Mouse (Mus musculus) hindlimb bud, embryonic 11.5 days (tissue): ENCODE measurements around the gene Actl6b.

Source experiments
- DNase-seq: peaks from one replicate; pipeline ENCODE4 v3.0.0-alpha.2; 2012; ENCODE audit warnings: low read depth, low spot score; ENCODE audit errors: extremely low spot score

Gene Actl6b

DNA sequence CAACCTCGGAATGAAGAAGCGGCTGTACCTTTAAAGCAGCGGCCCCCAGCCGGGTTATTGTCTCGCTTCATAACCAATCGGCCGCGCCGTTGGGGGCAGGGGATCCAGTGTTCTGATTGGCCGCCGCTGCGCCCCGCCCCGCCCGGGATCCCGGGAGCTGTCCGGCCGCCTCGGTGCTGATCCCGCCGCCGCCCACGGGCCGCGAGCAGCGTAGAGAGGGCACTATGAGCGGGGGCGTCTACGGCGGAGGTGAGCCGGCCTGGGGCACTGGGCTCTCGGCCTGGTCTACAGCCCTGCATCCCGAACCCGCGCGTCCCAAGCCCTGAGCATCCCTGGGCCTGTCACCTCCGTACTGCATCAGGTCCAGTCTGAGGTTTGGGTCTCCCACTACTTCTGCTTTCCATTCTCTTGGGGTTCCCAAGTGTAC lies at the start of gene Actl6b:
Gene Actl6b (plus strand): TSS at position 107 of the 427 bp plus-strand sequence.
- no peak for DNase-seq

- no peak for DNase-seq
Measured at GRCm38 (mm10) chr5:137504041-137504440, 49.3 kb upstream of the Actl6b start.

DNA sequence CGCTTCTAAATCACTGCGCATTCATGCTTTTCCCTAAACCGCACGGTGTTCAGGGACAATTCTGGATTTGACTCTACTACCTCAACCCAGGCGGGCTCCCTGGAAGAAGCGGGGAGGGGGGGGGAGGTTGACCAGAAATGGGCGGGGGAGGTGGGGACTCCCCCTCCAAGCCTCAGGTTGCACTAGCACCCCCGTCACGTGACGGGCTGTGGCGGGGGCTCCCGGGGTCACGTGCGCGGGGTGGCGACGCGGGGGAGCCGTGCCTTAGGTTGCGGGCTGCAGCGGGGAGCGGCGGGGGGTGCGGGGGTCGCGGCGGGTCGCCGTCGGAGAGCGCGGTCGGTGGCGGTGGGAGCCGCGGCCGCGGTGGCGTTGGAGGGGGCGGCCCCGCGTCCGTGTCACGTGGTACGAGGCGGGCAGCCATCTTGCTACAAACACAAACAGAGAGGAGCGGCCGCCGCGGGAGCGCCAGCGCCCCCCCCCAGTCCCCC lies 43.3 kb upstream of the Actl6b start:
- DNase-seq, result no peak

- no peak for DNase-seq
Measured at GRCm38 (mm10) chr5:137510573-137511390, 42.5 kb upstream of the Actl6b start.

GRCm38 (mm10) chr5:137511706-137512105 lies 41.6 kb upstream of the Actl6b start:
- no peak for DNase-seq

DNA sequence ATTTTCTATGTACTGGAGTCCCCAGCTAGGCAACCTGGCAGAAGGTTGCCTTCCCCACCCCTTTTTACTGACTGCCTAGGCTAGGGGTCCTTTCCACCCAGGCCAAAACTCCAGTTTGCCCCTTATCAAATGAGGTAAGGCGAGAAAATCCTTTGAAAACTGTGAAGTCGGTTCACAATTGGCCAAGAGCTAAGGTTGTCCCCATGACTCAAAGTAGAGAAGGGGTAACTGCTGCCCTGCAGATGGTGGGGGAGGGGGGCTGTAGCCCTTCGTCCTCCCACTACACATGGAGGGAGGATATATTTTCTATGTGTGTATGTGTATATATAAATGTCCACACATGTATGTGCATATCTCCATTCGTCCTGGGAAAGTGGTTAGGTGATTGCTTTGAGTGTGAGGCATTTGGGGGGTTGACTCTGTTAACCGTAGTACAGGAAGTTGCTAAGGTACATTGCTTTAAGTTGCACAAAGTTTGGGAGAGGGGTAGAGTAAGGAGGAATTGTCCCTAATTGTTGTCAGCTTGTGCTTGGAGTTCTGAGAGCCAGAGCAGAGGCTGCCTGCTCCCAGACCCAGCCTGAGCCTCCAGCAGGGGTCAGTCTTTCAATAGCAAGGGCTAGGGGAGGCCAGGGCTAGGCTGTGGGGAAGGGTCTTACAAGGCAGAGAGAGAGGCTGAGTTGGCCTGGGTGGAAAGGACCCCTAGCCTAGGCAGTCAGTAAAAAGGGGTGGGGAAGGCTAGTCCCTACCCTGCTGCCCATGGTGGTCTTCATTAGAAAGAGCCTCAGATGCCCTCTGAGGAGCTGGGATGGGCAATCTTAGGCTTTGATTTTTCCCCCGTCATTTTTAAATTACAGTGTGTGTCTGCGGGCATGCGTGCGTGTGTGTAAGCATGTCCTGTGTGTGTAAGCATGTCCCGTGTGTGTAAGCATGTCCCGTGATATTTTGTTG lies 40.2 kb upstream of the Actl6b start:
- no peak for DNase-seq

DNA sequence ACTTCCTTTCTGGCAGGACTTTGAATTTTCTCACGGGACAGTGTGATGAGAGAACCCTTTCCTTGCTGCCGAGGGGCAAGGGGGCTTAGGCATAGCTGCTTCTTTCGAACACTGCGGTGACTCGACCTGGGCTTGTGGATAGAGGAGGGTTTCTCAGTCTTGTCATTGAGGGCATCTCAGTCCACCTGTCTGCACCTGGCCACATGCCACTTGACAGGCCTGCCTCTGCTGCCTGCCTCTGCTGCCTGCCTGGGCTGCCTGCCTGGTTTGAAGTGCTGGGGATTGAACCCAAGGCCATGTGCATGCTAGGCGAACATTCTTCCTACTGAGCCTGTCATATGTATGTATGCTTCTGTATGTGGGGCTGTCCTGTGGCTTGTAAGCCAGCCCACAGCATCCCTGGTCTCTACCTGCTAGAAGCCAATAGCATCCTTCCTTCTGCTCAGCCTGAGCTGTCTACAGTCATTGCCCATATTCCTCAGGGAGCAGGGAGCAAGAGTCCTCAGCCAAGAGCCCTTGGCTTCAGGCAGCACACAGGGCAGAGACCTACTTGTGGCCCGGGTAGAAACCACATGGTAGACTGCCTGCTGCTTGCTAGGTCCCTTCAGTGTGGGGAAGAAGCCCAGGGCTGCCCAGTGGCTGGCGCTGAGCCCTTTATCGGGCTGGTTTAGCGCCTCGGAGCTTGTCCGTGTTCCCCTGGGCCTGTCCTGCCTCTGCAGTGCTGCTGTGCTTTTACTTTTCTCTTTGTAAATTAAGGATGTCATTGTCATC lies 39.2 kb upstream of the Actl6b start:
- no peak for DNase-seq

DNA sequence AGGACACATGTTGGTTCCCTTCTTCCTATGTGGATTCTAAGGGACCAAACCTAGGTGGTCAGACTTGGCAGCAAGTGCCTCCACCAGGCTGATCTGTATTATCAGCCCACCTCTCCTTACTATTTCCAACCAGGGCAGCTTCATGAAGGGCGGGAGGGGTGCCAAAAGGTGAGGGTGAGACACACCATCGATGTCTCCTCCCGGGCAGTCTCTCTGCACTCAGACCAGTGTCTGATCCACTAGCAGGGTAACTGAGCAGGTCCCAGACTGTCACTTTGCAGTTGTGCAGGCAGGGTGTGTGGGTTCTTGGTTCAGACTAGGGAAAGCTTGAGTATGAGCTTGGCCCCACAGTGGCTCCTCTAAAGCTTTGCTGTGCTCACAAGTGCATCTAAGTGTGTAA lies 38.5 kb upstream of the Actl6b start:
- DNase-seq, result no peak

DNA sequence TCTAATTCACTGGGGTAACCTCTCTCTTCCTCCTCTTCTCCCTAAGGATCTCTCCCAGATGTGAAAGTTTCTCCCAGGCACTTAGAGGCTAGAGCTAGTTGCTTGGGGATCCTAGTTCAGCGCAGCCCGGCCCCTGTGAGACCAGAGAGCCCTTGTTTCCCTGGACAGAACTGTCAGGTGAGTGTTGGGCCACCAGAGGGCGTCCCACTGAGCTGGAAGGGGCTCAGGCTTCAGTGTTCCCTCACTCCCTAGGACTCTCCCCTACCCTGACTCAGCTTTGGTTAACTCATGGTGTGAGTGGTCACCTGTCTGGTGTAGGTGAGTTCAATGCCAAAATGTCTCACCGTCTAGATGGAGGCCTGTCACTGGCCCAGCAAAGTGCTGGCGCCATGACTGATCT lies 34.9 kb upstream of the Actl6b start, which contains the start of gene Gigyf1:
Gene Gigyf1 (plus strand): TSS at position 113 of the 400 bp plus-strand sequence.
- DNase-seq, result no peak

DNA sequence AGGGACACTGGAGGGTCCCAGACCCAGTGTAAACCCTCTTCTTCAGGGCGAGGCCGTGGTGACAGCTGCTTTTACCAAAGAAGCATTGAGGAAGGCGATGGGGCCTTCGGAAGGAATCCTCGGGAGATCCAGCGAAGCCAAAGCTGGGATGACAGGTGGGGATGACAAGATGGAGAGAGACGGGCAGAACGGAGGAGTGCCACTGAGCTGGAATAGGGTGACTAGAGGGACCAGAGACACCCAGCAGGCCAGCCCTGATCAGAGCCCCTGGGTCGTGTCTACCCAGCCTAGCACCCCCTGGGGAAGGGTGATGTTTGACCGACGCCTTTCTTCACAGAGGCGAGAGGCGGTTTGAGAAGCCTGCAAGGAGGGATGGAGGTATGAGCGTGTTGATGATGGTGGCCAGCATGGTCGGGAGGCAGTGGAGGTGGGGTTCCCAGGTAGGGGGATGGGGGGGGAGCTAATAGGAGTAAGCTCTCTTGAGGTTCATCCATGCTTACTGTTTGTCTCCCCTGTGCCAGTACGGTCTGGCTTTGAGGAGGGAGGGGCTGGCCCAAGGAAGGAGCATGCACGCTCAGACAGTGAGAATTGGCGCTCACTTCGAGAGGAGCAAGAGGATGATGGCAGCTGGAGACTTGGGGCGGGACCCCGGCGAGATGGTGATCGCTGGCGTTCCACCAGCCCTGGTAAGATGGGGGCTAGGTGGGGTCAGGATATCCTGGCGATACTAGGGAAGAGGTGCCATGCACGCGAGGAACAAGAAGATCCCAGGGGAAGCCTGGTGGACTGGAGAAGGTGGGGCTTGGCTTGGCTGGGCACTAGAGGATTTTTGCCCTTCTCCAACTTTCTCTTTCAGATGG lies 33.4 kb upstream of the Actl6b start:
- no peak for DNase-seq

DNA sequence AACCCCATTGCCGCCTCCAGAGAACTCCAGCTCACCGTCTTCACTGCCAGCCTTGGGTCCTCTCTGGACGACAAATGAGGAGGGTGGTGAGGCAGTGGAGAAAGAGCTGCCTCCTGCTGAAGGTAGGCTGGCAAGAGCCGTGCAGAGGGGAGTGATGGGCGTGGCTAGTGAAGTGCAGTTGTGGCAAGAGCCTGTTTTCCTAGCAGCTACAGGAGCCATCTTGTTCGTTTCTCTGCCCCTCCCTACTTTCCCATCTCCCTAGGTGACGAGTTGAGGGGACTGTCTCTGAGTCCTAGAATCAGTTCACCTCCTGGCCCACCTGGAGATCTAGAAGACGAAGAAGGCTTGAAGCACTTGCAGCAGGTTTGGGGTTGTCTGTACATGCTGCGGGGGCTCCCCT lies 31.5 kb upstream of the Actl6b start:
- no peak for DNase-seq

GRCm38 (mm10) chr5:137522711-137523110 lies 30.6 kb upstream of the Actl6b start:
- DNase-seq, result no peak

DNA sequence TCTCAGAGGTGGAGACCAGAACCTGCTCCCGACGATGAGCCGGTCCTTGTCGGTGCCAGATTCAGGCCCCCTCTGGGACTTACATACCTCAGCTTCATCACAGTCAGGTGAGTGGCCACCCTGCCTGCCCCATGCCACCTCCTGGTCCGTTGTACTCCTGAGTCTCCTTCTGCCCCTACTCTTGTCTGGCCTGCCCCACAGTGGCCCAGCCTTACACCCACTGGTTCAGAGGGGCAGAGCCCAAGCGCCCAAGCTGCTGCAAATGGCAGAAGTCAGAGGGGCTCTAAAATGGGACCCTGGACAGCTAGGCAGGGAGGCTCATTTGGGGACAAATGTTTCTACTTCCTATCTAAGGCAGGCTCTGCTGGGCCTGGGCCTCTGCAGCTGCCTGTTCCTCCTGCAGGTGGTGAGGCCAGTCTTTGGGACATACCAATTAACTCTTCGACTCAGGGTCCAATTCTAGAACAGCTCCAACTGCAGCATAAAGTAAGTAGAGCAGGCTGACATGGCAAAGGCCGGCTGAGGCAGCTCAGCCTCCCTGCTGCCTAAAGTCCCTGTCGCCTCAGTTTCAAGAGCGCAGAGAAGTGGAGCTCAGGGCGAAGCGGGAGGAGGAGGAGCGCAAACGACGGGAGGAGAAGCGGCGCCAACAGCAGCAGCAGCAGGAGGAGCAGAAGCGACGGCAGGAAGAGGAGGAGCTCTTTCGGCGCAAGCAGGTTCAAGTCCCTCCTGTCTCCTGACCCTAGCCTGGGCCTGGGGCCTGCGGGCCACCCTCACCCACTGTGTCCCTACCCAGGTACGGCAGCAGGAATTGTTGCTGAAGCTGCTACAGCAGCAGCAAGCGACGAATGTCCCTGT lies 29.7 kb upstream of the Actl6b start:
- DNase-seq, result no peak

- no peak for DNase-seq
Measured at GRCm38 (mm10) chr5:137524251-137524515, 29.1 kb upstream of the Actl6b start.

GRCm38 (mm10) chr5:137524671-137525070 lies 28.6 kb upstream of the Actl6b start:
- no peak for DNase-seq

DNA sequence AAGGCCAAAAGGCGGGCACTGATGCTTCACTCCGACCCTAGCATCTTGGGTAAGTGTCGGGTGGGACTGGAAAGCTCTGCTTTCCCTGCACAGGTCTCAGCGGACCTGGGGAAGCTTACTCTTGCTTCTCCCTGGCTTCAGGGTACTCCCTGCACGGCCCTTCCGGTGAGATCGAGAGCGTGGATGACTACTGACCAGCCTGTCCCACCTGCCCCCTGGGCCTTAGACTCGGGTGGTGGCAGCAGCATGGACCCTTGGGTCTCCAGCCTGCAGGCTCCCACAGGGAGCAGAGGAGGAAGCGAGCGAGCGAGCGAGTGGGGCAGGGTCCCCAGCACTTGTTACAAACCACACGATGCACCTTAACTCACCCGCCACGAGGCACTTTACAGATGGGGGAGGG lies 27.8 kb upstream of the Actl6b start:
- no peak for DNase-seq

DNA sequence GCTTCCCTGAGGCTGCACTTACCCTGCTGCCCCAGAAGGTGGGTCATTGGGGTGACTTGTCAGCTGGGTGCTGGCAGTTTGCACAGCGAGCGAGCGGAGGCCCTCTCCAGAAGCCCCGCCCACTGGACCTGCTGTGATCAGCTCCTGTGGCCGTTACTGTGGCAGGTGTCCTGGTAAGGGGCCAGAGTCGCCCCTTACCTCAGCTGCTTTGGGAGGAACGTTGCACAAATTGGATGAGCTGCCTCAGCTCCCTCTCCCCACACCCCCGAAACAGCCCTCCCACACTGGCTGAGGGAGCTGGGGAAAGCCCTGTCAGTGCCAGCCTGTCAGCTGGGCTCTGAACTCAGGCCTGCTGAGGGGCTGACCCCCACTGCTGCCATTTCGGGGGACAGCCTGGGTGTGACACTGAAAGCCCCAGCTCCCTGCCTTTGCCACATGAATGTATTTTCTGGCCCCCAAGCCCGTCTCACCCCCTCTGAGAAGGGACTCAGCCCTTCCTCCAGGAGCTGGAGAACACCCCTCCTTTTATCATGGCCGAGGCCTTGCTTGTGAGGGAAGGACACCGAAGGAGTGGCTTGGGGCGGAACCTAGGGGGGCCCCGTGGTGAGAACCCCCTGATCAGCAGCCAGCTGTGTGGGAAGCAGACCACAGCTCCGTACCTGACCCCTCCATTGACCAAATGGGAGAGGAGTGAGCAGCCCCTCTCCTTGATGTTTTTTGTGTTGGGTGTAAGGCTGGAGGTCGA lies 27.0 kb upstream of the Actl6b start:
- DNase-seq, result no peak

DNA sequence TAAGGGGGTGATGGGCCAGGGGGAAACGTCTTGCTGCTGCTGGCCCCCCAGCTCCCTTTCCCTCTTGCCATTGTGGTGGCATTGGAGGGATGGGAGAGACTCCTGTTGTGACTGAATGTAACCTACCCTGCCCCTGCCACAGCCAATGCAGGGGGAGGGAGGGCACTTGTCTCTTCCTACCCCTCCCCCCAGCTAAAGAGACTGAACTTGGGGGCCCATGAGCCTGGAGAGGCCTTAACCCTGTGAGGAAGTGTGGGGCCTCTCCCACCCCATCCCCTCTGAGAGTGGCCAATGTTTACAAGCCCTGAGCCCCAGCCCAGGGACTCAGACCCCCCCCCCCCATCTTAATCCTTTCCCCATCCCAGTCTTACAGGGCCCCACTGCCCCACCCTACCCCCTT lies 25.9 kb upstream of the Actl6b start:
- DNase-seq, result no peak
